Mouse (Mus musculus) stomach, postnatal 0 days (tissue): ENCODE measurements around the gene Dhrs3.

ENCODE experiments used
- CTCF ChIP-seq: IDR thresholded peaks from 2 replicates; pipeline ENCODE4 v1.5.1; 2016; ENCODE audit warnings: antibody characterized with exemption, low read depth, mild to moderate bottlenecking, moderate library complexity
- EP300 ChIP-seq: optimal IDR thresholded peaks from 2 replicates; pipeline ENCODE3; 2016; ENCODE audit warnings: antibody characterized with exemption

DNA sequence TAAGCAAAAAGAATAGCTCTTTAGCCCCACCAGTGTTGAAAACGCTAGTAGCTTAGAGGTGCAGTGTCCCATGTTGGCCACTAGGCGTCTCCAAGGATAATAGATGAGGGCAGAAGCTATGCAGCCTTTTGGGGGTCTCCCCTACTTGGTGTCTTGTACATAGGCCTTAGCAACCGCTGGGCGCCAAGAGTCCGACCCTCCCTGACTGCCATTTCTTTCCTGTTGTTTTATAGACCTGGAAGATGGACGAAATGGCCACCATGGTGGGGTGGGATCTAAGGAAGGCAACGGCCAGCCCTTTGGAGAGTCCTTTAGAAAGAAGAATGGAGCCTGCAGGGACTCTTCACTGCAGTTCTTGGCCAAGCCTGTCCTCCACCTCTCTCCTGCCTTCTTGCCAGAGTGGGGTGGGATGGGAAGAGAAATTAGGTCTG lies 1.9 kb upstream of the Dhrs3 start:
- TF ChIP-seq CTCF: peak; percentile 98
- no peak for TF ChIP-seq EP300
